Mouse (Mus musculus) forebrain, embryonic 13.5 days (tissue): ENCODE results near the gene Arl4c. TPM values are rescaled to one million over a fixed set of nuclear protein-coding genes. Genes with fewer than 3 reads are reported as not detected.

Experiments used
- ATAC-seq: fragments of 200-750 bp; cut with Nextera tagmentation; 2 replicates; pipeline ENCODE4 v1.8.0; 2017
- H3K27ac ChIP-seq: fragments of 300-500 bp; sonication (generic); 2 replicates; pipeline ENCODE4 v1.5.1; 2015; ENCODE audit warnings: inconsistent platforms, mild to moderate bottlenecking, moderate library complexity
- H3K27me3 ChIP-seq: fragments of 300-500 bp; sonication (generic); 2 replicates; pipeline ENCODE4 v1.6.1; 2015; ENCODE audit warnings: mild to moderate bottlenecking, inconsistent platforms
- H3K36me3 ChIP-seq: fragments of 300-500 bp; sonication (generic); 2 replicates; pipeline ENCODE4 v1.6.1; 2015; ENCODE audit warnings: mild to moderate bottlenecking, inconsistent platforms; ENCODE audit not compliant: poor library complexity, severe bottlenecking
- H3K4me1 ChIP-seq: fragments of 300-500 bp; sonication (generic); 2 replicates; pipeline ENCODE4 v1.6.1; 2015; ENCODE audit warnings: inconsistent platforms
- H3K4me2 ChIP-seq: fragments of 300-500 bp; sonication (generic); 2 replicates; pipeline ENCODE4 v1.6.1; 2015; ENCODE audit warnings: inconsistent platforms, mild to moderate bottlenecking, moderate library complexity
- H3K4me3 ChIP-seq: fragments of 300-500 bp; sonication (generic); 2 replicates; pipeline ENCODE4 v1.5.1; 2015; ENCODE audit warnings: mild to moderate bottlenecking, inconsistent platforms
- H3K9ac ChIP-seq: fragments of 300-500 bp; sonication (generic); 2 replicates; pipeline ENCODE4 v1.6.1; 2015; ENCODE audit warnings: mild to moderate bottlenecking, inconsistent platforms
- H3K9me3 ChIP-seq: fragments of 300-500 bp; sonication (generic); replicated peaks from 2 replicates; pipeline ENCODE4 v1.6.1; 2016; ENCODE audit warnings: inconsistent platforms
- WGBS: fragments of 180-500 bp; shearing (Covaris S2); methylation state at CpG from one replicate; pipeline ENCODE4 v1.1.7; 2015; 5-methylcytosine and 5-hydroxymethylcytosine counted together
- polyA plus RNA-seq: library from polyadenylated mRNA; unstranded; fragments of >200 nt; fragmentation: Nextera tagmentation; extraction: Ambion mirVana; gene quantifications from 2 replicates; pipeline ENCODE4 v1.2.1, GENCODE M21; 2015

Gene Arl4c
- polyA plus RNA-seq, 1 experiment from 2014 or later = 25.3 TPM

DNA sequence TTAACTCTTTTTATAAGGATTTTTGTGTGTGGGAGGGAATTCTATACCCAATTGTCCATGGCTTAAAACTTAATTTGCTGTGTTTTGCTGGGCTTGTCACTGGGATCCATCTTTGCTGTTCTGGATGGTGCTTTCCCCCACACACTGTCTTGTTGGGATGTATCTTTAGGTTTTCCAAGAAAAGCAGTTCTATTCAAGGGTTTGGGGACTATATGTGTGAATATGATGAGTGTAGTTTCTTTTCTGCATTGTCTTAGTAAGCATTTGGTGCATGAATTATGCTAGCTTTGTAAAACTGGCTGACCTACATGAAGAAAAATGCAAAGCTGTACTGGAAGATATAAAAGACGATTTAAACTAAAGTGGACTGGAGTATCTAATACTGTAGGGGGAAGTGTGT, 23.7 kb upstream of the Arl4c start:
- no peak overlapping the region for H3K4me3 ChIP-seq
- no peaks in the 10 kb centered on the region for H3K9me3 ChIP-seq

GRCm38 (mm10) chr1:88720626-88721229, 18.7 kb upstream of the Arl4c start:
- 41% methylated on average over 11 of the region's 11 CpGs for WGBS
- no peak for ATAC-seq
- Histone ChIP-seq H3K4me1 (no peaks in the 10 kb centered on the region), H3K27ac (no peak overlapping the region), H3K4me2 (no peak overlapping the region), H3K9me3 (no peaks in the 10 kb centered on the region), H3K36me3 (no peaks in the 10 kb centered on the region), H3K4me3 (no peak overlapping the region), H3K27me3 (no peaks in the 10 kb centered on the region), H3K9ac (no peak overlapping the region)

More for the DNA sequence above, 23.7 kb upstream of the Arl4c start:
- no peaks in the 10 kb centered on the region for H3K27me3 ChIP-seq
- WGBS = 94% methylated on average over 1 of the region's 1 CpGs
- no peak overlapping the region for H3K27ac ChIP-seq
- no peak for ATAC-seq
- H3K4me1 ChIP-seq = no peaks in the 10 kb centered on the region
- no peak overlapping the region for H3K9ac ChIP-seq
- H3K36me3 ChIP-seq = no peaks in the 10 kb centered on the region
- H3K4me2 ChIP-seq = no peak overlapping the region

- H3K4me3 ChIP-seq = no peak overlapping the region
- WGBS = 82% methylated on average over 3 of the region's 3 CpGs
Observed at GRCm38 (mm10) chr1:88718563-88718962, 16.5 kb upstream of the Arl4c start.

DNA sequence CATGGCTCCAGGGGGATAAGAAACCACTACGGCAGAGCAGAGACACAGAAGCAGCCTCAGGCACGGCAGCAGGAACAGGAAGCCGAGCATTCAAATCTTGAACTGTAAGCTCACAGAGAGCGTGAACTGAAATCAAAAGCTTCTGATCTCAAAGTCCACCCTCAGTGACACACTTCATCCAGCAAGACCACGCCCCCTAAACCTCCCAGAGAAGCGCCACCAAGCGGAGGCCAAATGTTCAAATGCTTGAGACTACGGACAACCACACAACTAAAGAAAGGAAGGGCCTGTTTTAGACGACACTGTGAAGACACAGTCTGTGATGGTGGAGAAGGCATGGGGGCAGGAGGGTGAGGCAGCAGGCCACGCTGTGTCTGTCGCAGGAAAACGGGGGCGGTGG, 15.7 kb upstream of the Arl4c start:
- WGBS = 84% methylated on average over 13 of the region's 13 CpGs
- ATAC-seq = no peak

More at GRCm38 (mm10) chr1:88718563-88718962, 16.5 kb upstream of the Arl4c start:
- ATAC-seq = no peak
- Histone ChIP-seq H3K36me3 (no peaks in the 10 kb centered on the region), H3K4me2 (no peak overlapping the region), H3K9me3 (no peaks in the 10 kb centered on the region), H3K9ac (no peak overlapping the region), H3K27me3 (no peaks in the 10 kb centered on the region), H3K27ac (no peak overlapping the region), H3K4me1 (no peaks in the 10 kb centered on the region)

GRCm38 (mm10) chr1:88712011-88712410, 10.0 kb upstream of the Arl4c start:
- H3K4me3 ChIP-seq = no peak overlapping the region
- WGBS = 90% methylated on average over 6 of the region's 6 CpGs

More for the DNA sequence above, 15.7 kb upstream of the Arl4c start:
- Histone ChIP-seq H3K9me3 (no peaks in the 10 kb centered on the region), H3K36me3 (no peaks in the 10 kb centered on the region), H3K9ac (no peak overlapping the region), H3K27me3 (no peaks in the 10 kb centered on the region), H3K4me2 (no peak overlapping the region), H3K4me1 (no peaks in the 10 kb centered on the region), H3K4me3 (no peak overlapping the region), H3K27ac (no peak overlapping the region)

GRCm38 (mm10) chr1:88708646-88709305, 6.8 kb upstream of the Arl4c start:
- H3K27me3 ChIP-seq = peaks cover 3% of the 10 kb centered on the region; the same call in 1 of the 2 replicates
- H3K9me3 ChIP-seq = no peaks in the 10 kb centered on the region
- no peak overlapping the region for H3K9ac ChIP-seq
- H3K27ac ChIP-seq = no peak overlapping the region
- H3K36me3 ChIP-seq = no peaks in the 10 kb centered on the region
- no peak overlapping the region for H3K4me2 ChIP-seq
- WGBS = 36% methylated on average over 9 of the region's 9 CpGs
- H3K4me1 ChIP-seq = peaks cover 29% of the 10 kb centered on the region
- no peak overlapping the region for H3K4me3 ChIP-seq
- ATAC-seq = peak; percentile 52; the same call in 1 of the 2 replicates

More at GRCm38 (mm10) chr1:88712011-88712410, 10.0 kb upstream of the Arl4c start:
- H3K36me3 ChIP-seq = no peaks in the 10 kb centered on the region
- ATAC-seq = no peak
- no peak overlapping the region for H3K27ac ChIP-seq
- no peaks in the 10 kb centered on the region for H3K9me3 ChIP-seq
- no peak overlapping the region for H3K9ac ChIP-seq
- H3K27me3 ChIP-seq = no peaks in the 10 kb centered on the region
- no peak overlapping the region for H3K4me2 ChIP-seq
- H3K4me1 ChIP-seq = peaks cover 16% of the 10 kb centered on the region

GRCm38 (mm10) chr1:88708191-88708590, 6.2 kb upstream of the Arl4c start:
- ATAC-seq = no peak
- 73% methylated on average over 3 of the region's 3 CpGs for whole genome bisulfite sequencing
- 0 out of 2 replicates have a peak overlapping the region, but pooled peaks have one; percentile 3 for H3K27ac ChIP-seq

GRCm38 (mm10) chr1:88707536-88707935, 5.5 kb upstream of the Arl4c start:
- ATAC-seq = no peak
- H3K4me1 ChIP-seq = peaks cover 31% of the 10 kb centered on the region
- no peak overlapping the region for H3K27ac ChIP-seq
- H3K4me3 ChIP-seq = no peak overlapping the region
- H3K4me2 ChIP-seq = no peak overlapping the region
- no peaks in the 10 kb centered on the region for H3K36me3 ChIP-seq
- 12% methylated on average over 6 of the region's 6 CpGs for WGBS
- H3K9me3 ChIP-seq = no peaks in the 10 kb centered on the region
- peaks cover 4% of the 10 kb centered on the region; the same call in 1 of the 2 replicates for H3K27me3 ChIP-seq
- H3K9ac ChIP-seq = no peak overlapping the region

More at GRCm38 (mm10) chr1:88708191-88708590, 6.2 kb upstream of the Arl4c start:
- Histone ChIP-seq H3K27me3 (peaks cover 4% of the 10 kb centered on the region; the same call in 1 of the 2 replicates), H3K9me3 (no peaks in the 10 kb centered on the region), H3K36me3 (no peaks in the 10 kb centered on the region), H3K4me1 (peaks cover 29% of the 10 kb centered on the region), H3K4me2 (no peak overlapping the region), H3K4me3 (no peak overlapping the region), H3K9ac (no peak overlapping the region)

GRCm38 (mm10) chr1:88705799-88706198, 3.8 kb upstream of the Arl4c start:
- no peak overlapping the region; the same call in 1 of the 2 replicates for H3K4me2 ChIP-seq
- H3K9me3 ChIP-seq = no peaks in the 10 kb centered on the region
- peaks cover 34% of the 10 kb centered on the region for H3K4me1 ChIP-seq
- ATAC-seq = peak; percentile 75
- no peaks in the 10 kb centered on the region for H3K36me3 ChIP-seq
- H3K9ac ChIP-seq = no peak overlapping the region
- under 1% methylated on average over 15 of the region's 15 CpGs for WGBS
- no peak overlapping the region for H3K4me3 ChIP-seq
- no peak overlapping the region for H3K27ac ChIP-seq
- H3K27me3 ChIP-seq = peaks cover 4% of the 10 kb centered on the region; the same call in 1 of the 2 replicates

DNA sequence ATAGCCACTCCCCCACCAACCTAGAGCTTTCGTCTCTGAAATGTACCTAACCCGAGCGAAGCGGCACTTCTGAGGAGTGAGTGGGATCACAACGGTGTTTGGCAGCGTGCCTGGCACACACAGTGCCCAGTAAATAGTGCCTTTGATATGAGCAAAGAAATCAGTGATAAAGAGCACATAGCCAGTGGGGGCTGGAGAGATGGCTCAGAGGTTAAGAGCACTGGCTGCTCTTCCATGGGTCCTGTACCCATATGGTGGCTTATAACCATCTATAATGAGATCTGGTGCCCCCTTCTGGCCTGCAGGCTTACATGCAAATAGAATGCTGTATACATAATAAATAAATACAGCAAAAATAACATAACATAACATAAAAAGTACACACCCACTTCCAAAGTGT, 3.0 kb upstream of the Arl4c start:
- Histone ChIP-seq H3K4me2 (no peak overlapping the region), H3K9ac (no peak overlapping the region), H3K4me1 (peaks cover 34% of the 10 kb centered on the region), H3K36me3 (no peaks in the 10 kb centered on the region), H3K9me3 (no peaks in the 10 kb centered on the region), H3K4me3 (no peak overlapping the region), H3K27me3 (peaks cover 4% of the 10 kb centered on the region; the same call in 1 of the 2 replicates), H3K27ac (no peak overlapping the region)
- no peak for ATAC-seq
- WGBS = 65% methylated on average over 6 of the region's 6 CpGs

DNA sequence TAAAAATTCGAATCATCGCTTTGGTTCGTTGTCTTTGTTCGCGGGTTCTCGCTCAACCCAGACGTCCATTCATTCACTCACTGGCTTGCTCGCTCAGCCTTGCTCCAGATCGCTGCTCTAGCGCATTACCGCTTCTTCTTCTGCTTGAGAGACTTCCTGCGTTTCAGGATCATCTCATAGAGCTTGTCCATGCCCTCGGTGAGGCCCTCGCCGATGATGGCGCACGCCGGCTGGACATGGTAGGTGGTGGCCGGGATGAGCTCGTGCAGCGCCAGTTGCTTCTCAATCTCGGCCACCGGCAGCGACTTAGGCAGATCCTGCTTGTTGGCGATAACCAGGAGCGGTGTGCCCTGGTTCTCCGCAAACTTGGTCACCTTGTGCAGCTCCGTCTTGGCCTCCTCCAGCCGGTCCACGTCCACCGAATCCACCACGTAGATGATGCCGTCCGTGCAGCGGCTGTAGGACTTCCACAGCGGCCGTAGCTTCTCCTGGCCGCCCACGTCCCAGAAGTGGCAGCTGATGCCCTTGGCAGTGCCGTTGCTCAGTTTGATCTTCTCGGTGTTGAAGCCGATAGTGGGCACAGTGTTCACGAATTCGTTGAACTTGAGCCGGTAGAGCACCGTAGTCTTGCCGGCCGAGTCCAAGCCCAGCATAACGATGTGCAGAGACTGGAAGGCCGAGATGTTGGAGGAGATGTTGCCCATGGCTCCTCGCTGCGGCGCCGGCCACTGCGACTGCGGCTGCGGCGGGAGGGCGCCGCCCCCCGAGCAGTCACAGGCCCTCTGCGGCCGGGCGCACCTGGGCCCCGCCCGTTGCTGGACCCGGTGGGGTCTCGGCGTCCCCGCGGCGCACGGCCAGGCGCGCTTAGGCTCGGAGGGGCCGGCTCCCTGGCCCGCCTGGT, 810 bp downstream of the Arl4c start:
- WGBS = under 1% methylated on average over 77 of the region's 78 CpGs
- Histone ChIP-seq H3K9ac (peak overlapping the region; percentile 99), H3K4me2 (peak overlapping the region; percentile 75), H3K4me3 (peak overlapping the region; percentile 95), H3K4me1 (peaks cover 38% of the 10 kb centered on the region), H3K9me3 (no peaks in the 10 kb centered on the region), H3K27ac (peak overlapping the region; percentile 98), H3K27me3 (peaks cover 4% of the 10 kb centered on the region; the same call in 1 of the 2 replicates), H3K36me3 (peaks cover 14% of the 10 kb centered on the region)
- ATAC-seq = peak; percentile 30
